Mouse (Mus musculus) liver, adult 2 months (tissue): ENCODE measurements around the gene Hnrnpul1. TPM values are rescaled to one million over a fixed set of nuclear protein-coding genes. Genes with fewer than 3 reads are reported as not detected.

Source experiments
- DNase-seq: peaks from one replicate; pipeline ENCODE4 v3.0.0-alpha.2; 2011; ENCODE audit warnings: low read depth, low spot score; ENCODE audit errors: extremely low read depth
- H3K27ac ChIP-seq: fragments of 200-500 bp; replicated peaks from 2 replicates; pipeline ENCODE4 v1.5.1; 2012; ENCODE audit warnings: low read depth, mild to moderate bottlenecking, control low read depth, inconsistent platforms, low read length; ENCODE audit not compliant: insufficient read depth
- H3K27me3 ChIP-seq: fragments of 200-500 bp; 2 replicates; pipeline ENCODE4 v1.6.1; 2012; ENCODE audit warnings: mild to moderate bottlenecking, moderate library complexity, low read length, inconsistent platforms; ENCODE audit not compliant: control insufficient read depth, insufficient read depth
- H3K36me3 ChIP-seq: fragments of 200-500 bp; 2 replicates; pipeline ENCODE4 v1.6.1; 2012; ENCODE audit warnings: low read length, inconsistent platforms; ENCODE audit not compliant: control insufficient read depth, insufficient read depth
- H3K4me1 ChIP-seq: fragments of 200-500 bp; 2 replicates; pipeline ENCODE4 v1.6.1; 2011; ENCODE audit warnings: low read length; ENCODE audit not compliant: control insufficient read depth, insufficient read depth
- H3K4me3 ChIP-seq: fragments of 200-500 bp; 2 replicates; pipeline ENCODE4 v1.5.1; 2011; ENCODE audit warnings: low read depth, mild to moderate bottlenecking, control low read depth, low read length, moderate library complexity; ENCODE audit not compliant: insufficient read depth
- H3K79me2 ChIP-seq: fragments of 200-500 bp; 2 replicates; pipeline ENCODE4 v1.6.1; 2012; ENCODE audit warnings: inconsistent platforms, mild to moderate bottlenecking, low read length, moderate library complexity; ENCODE audit not compliant: control insufficient read depth, insufficient read depth
- H3K9ac ChIP-seq: fragments of 200-500 bp; 2 replicates; pipeline ENCODE4 v1.6.1; 2012; ENCODE audit warnings: low read depth, mild to moderate bottlenecking, control low read depth, inconsistent platforms, low read length
- CTCF ChIP-seq: fragments of 200-500 bp; IDR thresholded peaks from 2 replicates; pipeline ENCODE4 v1.5.1; 2011; ENCODE audit warnings: low read depth, low read length, control low read depth
- POLR2A ChIP-seq: fragments of 200-500 bp; IDR thresholded peaks from 2 replicates; pipeline ENCODE4 v1.6.1; 2011; ENCODE audit warnings: low read length, control low read depth; ENCODE audit not compliant: insufficient read depth; ENCODE audit errors: extremely low read depth
- WGBS: fragments of 180-500 bp; shearing (Covaris S2); methylation state at CpG from one replicate; pipeline ENCODE4 v1.1.7; 2018; 5-methylcytosine and 5-hydroxymethylcytosine counted together
- polyA plus RNA-seq: library from polyadenylated mRNA; depleted of rRNA; stranded (reverse); fragments of >200 nt; gene quantifications from 2 replicates; pipeline ENCODE4 v1.2.3, GENCODE M21; 2012
- total RNA-seq: library from RNA; depleted of rRNA; stranded (reverse); fragments of >200 nt; gene quantifications from 2 replicates; pipeline ENCODE4 v1.2.3, GENCODE M21; 2014

Hnrnpul1 gene
- total and polyA plus RNA-seq, 2 experiments, result 21.7 to 30.0 TPM

GRCm38 (mm10) chr7:25783746-25784145, 29.2 kb upstream of the Hnrnpul1 start:
- no peak overlapping the region for H3K9ac ChIP-seq
- WGBS, result 75% methylated on average over 8 of the region's 8 CpGs
- no peak for TF ChIP-seq POLR2A
- no peak for TF ChIP-seq CTCF
- no peak overlapping the region for H3K27ac ChIP-seq
- H3K27me3 ChIP-seq, result peaks cover 6% of the 10 kb centered on the region; the same call in 1 of the 2 replicates
- no peaks in the 10 kb centered on the region for H3K4me1 ChIP-seq
- H3K36me3 ChIP-seq, result no peaks in the 10 kb centered on the region
- H3K79me2 ChIP-seq, result no peaks in the 10 kb centered on the region
- H3K4me3 ChIP-seq, result no peak overlapping the region
- DNase-seq, result no peak

GRCm38 (mm10) chr7:25782744-25783143, 28.2 kb upstream of the Hnrnpul1 start:
- Histone ChIP-seq H3K4me1 (no peaks in the 10 kb centered on the region), H3K36me3 (no peaks in the 10 kb centered on the region), H3K27ac (no peak overlapping the region), H3K4me3 (no peak overlapping the region), H3K27me3 (no peaks in the 10 kb centered on the region), H3K79me2 (no peaks in the 10 kb centered on the region), H3K9ac (no peak overlapping the region)
- TF ChIP-seq POLR2A (no peak), CTCF (no peak)
- 76% methylated on average over 6 of the region's 6 CpGs for WGBS
- no peak for DNase-seq

GRCm38 (mm10) chr7:25781937-25782610, 27.5 kb upstream of the Hnrnpul1 start:
- Histone ChIP-seq H3K79me2 (no peaks in the 10 kb centered on the region), H3K36me3 (no peaks in the 10 kb centered on the region), H3K27me3 (no peaks in the 10 kb centered on the region), H3K9ac (peak overlapping the region; percentile 55), H3K4me3 (peak overlapping the region; percentile 28; the same call in 1 of the 2 replicates), H3K27ac (0 out of 2 replicates have a peak overlapping the region, but pooled peaks have one; percentile 26), H3K4me1 (no peaks in the 10 kb centered on the region)
- TF ChIP-seq CTCF (no peak), POLR2A (no peak)
- 49% methylated on average over 11 of the region's 11 CpGs for WGBS
- DNase-seq, result no peak

GRCm38 (mm10) chr7:25781321-25781936, 26.9 kb upstream of the Hnrnpul1 start:
- no peaks in the 10 kb centered on the region for H3K27me3 ChIP-seq
- 0 out of 2 replicates have a peak overlapping the region, but pooled peaks have one; percentile 26 for H3K27ac ChIP-seq
- H3K4me1 ChIP-seq, result no peaks in the 10 kb centered on the region
- no peaks in the 10 kb centered on the region for H3K36me3 ChIP-seq
- peak overlapping the region; percentile 55 for H3K9ac ChIP-seq
- no peaks in the 10 kb centered on the region for H3K79me2 ChIP-seq
- WGBS, result 20% methylated on average over 32 of the region's 33 CpGs
- TF ChIP-seq POLR2A (no peak), CTCF (no peak)
- H3K4me3 ChIP-seq, result peak overlapping the region; percentile 28; the same call in 1 of the 2 replicates
- no peak for DNase-seq

- H3K27ac ChIP-seq, result no peak overlapping the region
- WGBS, result 73% methylated on average over 4 of the region's 4 CpGs
These were observed 26.2 kb upstream of the Hnrnpul1 start for GRCm38 (mm10) chr7:25780753-25781152.

GRCm38 (mm10) chr7:25780021-25780420, 25.5 kb upstream of the Hnrnpul1 start:
- no peak overlapping the region for H3K4me3 ChIP-seq
- H3K4me1 ChIP-seq, result no peaks in the 10 kb centered on the region
- TF ChIP-seq POLR2A (no peak), CTCF (no peak)
- WGBS, result 94% methylated on average over 5 of the region's 5 CpGs
- DNase-seq, result no peak
- no peak overlapping the region for H3K9ac ChIP-seq
- H3K27ac ChIP-seq, result no peak overlapping the region
- no peaks in the 10 kb centered on the region for H3K27me3 ChIP-seq
- H3K36me3 ChIP-seq, result no peaks in the 10 kb centered on the region
- no peaks in the 10 kb centered on the region for H3K79me2 ChIP-seq

More at GRCm38 (mm10) chr7:25780753-25781152, 26.2 kb upstream of the Hnrnpul1 start:
- TF ChIP-seq CTCF, result no peak
- no peak for TF ChIP-seq POLR2A
- no peak for DNase-seq
- Histone ChIP-seq H3K36me3 (no peaks in the 10 kb centered on the region), H3K4me1 (no peaks in the 10 kb centered on the region), H3K9ac (no peak overlapping the region), H3K27me3 (no peaks in the 10 kb centered on the region), H3K79me2 (no peaks in the 10 kb centered on the region), H3K4me3 (no peak overlapping the region)
